Mouse (Mus musculus): Measurements from ENCODE around the gene Ifna9.
A peak's percentile ranks its signal among the peaks of the same experiment; 100 is the strongest.
"Not testable (repeated sequence)": the region's sequence is repeated elsewhere in the genome, so short reads cannot be mapped to it uniquely, and the experiment has no call there.

The Ifna9 gene

DNA sequence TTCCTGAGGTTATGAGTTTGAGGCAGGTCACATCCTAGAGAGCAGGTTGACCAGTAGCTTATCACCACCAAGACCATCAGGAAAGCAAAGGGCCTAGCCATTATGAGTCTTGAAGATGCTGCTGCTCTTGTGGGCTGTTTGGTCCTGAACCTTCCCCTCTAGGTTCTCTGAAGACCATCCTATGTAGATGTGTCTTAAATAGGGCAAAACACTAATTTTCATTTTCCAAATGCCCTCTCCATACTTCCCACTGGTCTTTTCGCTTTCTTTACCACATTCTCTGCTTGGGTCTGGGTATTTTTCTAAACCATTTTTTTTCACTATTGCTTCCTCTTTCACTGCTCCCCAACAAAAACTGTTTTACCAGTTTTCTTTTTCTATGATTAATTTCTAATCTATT, at the start of gene Ifna9:
TSS of gene Ifna9 (minus strand) at position 101 of the 400 bp plus-strand sequence.
- DNase-seq (ENCODE audit: low read depth) = no peak

DNA sequence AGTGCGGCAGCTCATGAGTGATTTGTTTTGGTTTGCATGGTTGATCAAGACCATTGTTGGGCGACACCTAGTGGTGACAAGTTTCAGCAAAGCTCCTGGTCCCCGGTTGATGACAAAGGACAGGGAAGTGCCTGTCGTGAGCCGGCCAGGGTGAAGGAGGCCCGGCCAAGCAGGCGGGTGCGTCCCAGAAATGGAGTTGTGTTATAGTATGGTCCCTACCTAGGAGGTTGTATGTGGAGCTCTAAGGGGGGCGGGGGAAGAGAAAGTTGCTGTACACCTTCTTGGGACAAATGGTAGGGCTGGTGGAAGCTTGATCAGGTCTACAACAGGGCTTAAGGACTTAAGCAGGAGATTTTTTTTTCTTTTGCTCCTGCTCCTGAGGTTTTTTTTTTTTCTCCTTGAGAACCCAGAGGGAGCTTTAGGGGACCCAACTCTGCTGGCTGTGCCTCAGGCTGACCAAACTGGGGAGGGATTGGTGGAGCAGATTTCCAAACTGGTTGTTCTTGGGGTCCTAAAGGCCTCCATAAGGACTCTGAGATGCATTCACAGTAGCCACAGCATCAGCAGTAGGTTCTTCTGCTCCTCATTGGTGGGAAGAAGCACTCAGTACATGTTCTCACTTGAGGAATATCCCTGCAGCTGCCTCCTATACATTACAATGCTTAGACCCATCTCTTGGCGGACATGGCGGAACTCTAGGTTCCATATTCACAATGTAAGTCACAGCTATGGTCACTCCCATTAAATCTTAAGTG, 49.1 kb upstream of the Ifna9 start:
- DNase-seq (ENCODE audit: low read depth) = peak; percentile 100

DNA sequence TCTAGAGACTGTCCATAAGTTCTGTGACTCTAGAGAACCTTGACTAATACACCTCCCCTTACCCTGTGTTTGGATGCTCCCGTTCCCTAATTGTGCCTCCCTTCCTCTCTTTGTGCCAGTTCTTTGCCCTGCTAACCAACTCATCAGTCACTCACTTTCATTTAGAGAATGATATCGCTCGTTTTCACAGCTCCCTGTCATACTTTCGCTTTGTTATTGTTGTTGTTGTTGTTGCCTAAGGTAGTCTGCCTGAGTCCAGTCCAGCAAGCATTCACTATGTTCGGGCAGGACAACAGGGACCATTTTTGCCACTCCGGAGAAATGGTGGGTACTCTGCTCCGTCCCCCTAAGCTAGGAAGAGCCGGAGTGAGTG, 48.5 kb upstream of the Ifna9 start:
- DNase-seq (ENCODE audit: low read depth) = no peak

DNA sequence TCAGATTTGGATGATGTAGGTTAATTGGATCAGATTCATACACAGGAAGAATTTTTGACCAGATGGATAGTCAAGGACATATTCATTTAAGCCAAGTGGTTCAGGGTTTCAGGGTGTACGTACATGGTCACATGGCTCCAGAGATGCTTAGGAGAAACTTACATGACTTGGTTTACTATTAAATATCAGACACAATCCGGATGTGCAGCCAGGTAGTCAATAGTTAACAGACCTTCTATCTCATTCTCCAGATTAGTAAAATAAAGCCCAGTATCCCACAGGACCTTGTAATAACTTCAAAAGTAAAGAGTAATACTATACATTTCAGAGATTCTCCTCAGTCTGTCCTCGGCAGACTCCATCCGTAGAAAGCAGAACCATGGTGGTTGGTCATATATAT, 42.1 kb upstream of the Ifna9 start, which contains the start of gene C87499:
TSS of gene C87499 (minus strand) at position 101 of the 400 bp plus-strand sequence.
- no peak for DNase-seq (ENCODE audit: low read depth)

DNA sequence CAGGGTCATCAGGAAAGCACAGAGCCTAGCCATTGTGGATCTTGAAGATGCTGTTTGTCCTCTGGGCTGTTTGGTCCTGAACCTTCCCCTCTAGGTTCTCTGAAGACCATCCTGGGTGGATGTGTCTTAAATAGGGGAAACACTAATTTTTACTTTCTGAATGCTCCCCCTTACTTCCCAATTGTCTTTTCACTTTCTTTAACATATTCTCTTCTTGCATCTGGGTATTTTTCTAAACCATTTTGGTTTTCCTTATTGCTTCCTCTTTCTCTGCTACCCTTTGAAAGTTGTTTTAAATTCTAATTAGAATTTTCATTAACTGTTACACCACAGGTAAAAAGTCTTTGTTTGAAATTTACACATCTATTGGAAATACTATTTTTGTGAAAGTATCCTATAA, 11.1 kb upstream of the Ifna9 start, which contains the start of gene Ifna12:
TSS of gene Ifna12 (minus strand) at position 101 of the 400 bp plus-strand sequence.
- DNase-seq (ENCODE audit: low read depth) = no peak

DNA sequence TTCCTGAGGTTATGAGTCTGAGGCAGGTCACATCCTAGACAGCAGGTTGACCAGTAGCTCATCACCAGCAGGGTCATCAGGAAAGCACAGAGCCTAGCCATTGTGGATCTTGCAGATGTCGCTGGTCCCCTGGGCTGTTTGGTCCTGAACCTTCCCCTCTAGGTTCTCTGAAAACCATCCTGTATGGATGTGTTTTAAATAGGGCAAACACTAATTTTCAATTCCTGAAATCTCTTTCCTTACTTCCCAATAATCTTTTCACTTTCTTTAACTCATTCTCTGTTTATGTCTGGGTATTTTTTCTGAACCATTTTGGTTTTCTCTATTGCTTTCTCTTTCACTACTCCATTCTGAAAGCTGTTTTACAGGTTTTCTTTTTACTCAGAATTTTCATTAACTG, 20.5 kb downstream of the Ifna9 start, which contains the start of gene Ifna14:
TSS of gene Ifna14 (minus strand) at position 101 of the 400 bp plus-strand sequence.
- no peak for DNase-seq (ENCODE audit: low read depth)

DNA sequence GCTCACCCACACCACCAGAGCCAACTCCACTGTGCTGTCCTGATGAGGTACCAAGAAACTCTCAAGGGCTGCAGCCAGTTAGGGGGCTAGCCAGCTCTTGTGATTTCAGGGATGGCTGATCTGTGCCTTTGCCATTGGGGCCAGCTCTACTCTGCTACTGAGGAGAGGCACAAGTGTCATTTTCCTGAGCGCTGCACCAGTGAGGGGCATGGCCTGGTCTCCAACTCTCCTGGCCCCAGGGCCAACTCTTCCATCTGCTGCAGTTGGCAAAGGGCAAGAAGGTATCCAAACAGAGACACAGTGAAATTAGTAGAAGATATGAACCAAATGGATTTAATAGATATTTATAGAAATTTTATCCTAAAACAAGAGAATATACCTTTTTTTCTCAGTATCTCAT, 30.4 kb downstream of the Ifna9 start:
- no peak for DNase-seq (ENCODE audit: low read depth)

DNA sequence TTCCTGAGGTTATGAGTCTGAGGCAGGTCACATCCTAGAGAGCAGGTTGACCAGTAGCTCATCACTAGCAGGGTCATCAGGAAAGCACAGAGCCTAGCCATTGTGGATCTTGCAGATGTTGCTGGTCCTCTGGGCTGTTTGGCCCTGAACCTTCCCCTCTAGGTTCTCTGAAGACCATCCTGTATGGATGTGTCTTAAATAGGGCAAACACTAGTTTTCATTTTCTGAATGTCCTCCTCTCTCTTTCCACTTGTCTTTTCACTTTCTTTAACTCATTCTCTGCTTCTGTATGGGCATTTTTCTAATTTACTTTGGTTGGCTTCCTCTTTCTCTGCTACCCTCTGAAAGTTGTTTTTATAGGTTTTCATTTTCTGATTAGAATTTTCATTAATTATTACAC, 34.0 kb downstream of the Ifna9 start, which contains the start of gene Ifna15:
TSS of gene Ifna15 (minus strand) at position 101 of the 400 bp plus-strand sequence.
- not testable (repeated sequence) for DNase-seq (ENCODE audit: low read depth)

DNA sequence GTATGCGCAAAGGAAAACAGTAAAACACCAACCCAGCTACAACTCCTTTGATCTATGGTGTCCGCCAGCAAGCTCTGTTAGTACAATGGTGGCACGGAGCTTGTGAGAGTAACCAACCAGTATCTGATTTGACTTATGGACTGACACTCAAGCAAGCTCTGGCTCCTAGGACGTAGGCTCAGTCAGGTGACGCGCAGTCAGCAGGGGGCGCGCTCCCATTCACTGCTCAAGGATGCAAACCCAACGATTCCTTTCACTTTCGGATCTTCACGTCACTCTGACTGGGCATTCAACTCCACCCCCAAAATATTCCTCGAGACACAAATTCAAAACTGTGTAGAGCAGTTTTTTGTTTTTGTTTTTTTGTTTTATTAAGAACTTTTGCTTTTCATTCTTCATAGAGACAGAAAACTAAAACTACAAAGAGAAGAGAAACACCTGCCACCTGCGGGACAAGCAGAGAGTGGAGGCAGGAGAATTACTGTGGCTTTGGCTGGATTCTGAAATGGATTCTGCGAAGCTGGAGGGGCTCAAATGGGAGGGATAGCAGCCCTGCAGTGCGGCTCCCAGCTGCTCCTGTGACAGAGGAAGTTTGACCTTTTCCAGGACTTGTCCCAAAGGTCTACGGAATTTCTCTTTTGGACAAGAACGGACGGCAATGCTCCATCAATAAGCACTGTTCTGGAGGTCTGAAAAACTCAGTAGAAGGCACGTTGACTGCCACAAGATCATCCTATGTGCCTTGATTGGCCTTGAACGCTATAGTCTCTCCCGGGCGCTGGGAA, 41.8 kb downstream of the Ifna9 start:
- peak; percentile 96 for DNase-seq (ENCODE audit: low read depth)

DNA sequence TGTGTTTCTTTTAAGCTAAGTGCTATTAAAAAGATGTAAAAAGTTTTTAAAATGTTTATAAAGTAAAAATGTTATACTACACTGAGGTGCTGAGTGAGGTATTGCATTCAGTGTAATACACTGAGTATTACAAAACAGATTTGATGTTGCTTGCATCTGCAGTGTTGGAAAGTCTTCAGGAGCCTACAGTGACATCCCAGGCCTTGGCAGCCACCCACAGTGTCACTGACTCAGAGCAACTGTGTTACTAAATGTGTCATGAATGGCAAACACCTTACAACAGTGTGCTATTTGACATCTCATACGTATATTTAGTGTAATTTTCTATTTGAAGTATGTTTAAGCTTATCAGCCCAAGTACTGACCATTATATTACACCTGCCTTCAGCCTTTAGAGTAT, 44.2 kb downstream of the Ifna9 start:
- DNase-seq (ENCODE audit: low read depth) = no peak

DNA sequence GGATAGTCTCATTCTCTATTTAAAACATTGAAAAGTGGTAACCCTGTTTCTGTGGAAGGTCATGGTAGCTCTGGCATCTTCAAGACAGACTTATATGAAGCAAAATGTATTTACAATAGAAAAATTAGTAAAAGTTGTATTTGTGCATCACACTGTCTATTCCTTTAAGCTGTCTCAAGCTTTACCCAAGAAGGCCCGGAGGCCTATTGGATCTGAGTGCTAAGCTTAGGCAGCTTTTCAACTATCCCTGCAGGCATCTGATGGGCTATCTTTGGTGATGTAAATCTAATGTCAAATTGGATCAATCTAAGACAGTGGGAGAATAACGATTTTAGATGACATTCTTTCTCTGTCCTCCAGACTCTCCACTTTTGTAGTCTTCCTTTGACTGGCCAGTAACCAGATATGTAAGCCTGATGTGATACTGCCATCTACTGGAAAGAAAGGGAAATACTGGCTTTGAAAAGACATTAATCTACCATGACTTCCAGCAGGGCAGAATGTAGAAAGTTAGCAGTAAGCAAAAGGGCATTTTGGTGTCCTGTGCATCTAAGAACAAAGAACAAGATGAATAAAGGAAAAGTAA, 48.4 kb downstream of the Ifna9 start:
- peak; percentile 84 for DNase-seq (ENCODE audit: low read depth)
